Mouse (Mus musculus): ENCODE data around the gene Gnaq. TPM values are rescaled to one million over a fixed set of nuclear protein-coding genes. Genes with fewer than 3 reads are reported as not detected.

The Gnaq gene
- polyA plus RNA-seq, 1 experiment: not detected

DNA sequence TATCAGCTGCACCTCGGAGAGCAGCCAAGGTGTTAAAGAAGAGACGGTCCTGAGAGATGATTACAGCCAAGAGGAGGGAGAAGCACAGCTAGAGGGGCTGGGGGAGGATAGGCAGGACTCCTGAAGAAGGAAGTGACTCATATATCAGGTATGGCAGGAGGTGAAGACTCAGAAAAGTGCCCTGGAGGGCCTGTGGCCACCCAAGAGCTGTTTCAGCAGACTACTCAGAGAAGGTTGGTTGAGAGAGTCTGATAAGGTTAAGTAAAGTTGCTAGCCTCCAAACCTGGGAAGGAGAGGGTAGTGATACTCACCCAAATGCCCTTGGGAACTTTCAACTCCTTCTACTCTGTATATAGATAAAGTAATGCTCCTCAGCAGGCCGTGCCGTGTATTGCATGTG is 140.4 kb downstream of the Gnaq start:
- TF ChIP-seq GATA1 (IDR thresholded peaks at IDR 0.05; ENCODE audit: low read length): no peak
- TF ChIP-seq TAL1 (IDR thresholded peaks at IDR 0.05; ENCODE audit: low read length): no peak
- Histone ChIP-seq H3K4me3 (replicated peaks) (no peak overlapping the region), H3K9me3 (ENCODE audit: control insufficient read depth, low read length) (no peaks in the 10 kb centered on the region), H3K4me1 (ENCODE audit: control insufficient read depth) (no peaks in the 10 kb centered on the region), H3K27me3 (ENCODE audit: control insufficient read depth) (no peaks in the 10 kb centered on the region), H3K36me3 (ENCODE audit: control insufficient read depth) (no peaks in the 10 kb centered on the region)

DNA sequence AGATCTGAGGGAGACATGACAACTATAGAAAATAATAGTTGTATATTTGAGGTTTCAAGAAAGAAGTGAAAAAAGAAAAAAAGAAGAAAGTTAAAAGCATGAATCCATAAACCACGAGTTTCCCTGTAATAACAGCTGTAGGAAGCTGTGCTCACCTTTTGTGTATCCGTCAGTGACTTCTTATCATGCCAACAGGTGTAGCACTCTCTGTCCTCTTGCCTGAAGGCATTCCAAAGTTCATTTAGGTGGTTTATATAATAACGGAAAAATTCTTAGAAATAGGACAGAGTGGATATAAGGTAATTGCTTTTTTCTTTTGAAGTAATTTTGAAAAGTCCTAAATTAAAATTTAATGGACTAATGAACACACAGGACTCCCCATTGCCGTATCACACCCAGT is 147.6 kb downstream of the Gnaq start:
- Histone ChIP-seq H3K36me3 (ENCODE audit: control insufficient read depth) (no peaks in the 10 kb centered on the region), H3K4me3 (replicated peaks) (no peak overlapping the region), H3K9me3 (ENCODE audit: control insufficient read depth, low read length) (no peaks in the 10 kb centered on the region), H3K4me1 (ENCODE audit: control insufficient read depth) (peaks cover 12% of the 10 kb centered on the region), H3K27me3 (ENCODE audit: control insufficient read depth) (no peaks in the 10 kb centered on the region)
- TF ChIP-seq GATA1 (IDR thresholded peaks at IDR 0.05; ENCODE audit: low read length): no peak
- TF ChIP-seq TAL1 (IDR thresholded peaks at IDR 0.05; ENCODE audit: low read length): no peak

DNA sequence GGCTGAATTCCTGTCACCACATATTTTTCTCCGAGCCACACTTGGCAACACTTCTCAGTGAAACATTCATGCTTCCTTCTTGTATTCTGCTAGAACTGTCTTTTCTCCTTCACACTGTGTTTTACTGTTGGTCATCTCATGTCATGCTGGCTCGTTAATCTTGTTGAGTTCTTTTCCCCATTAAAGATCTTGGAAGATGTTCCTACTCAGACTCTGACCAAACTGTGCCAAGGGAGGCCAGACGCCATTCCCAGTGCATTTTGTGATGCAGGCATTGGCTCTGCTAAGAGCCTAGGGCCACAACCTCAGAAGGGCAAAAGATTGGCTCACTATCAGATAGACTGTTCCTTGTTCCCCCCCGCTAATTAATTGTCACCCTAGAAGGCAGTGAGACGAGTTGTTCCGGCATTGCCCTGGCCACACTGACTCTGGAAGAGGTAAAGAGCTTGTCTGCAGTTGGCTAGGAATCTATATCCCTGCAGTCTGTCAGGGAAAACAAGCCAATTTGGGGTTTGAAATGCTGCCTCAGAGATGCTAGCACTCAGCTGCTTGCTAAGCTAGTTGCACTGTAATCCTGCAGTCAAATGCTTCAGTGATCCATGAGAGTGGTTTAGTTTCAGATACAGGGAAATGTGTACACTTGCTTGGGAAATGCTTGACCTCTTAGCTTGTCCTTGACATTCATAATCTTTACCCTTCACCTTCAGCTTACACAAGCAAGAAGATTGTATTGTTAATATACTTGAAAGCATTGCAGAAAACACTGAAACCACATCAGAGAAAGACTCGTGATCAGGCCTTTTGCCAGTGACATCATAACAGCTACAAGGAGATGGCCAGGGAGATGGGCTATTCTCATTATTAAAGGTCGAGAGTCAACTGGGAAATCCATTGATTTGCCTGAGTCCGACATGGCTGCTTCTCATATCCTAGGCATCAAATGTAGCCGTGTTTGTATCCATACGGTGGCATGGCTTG is 152.7 kb downstream of the Gnaq start:
- Histone ChIP-seq H3K4me1 (ENCODE audit: control insufficient read depth) (peaks cover 27% of the 10 kb centered on the region), H3K36me3 (ENCODE audit: control insufficient read depth) (no peaks in the 10 kb centered on the region), H3K4me3 (replicated peaks) (no peak overlapping the region), H3K27me3 (ENCODE audit: control insufficient read depth) (no peaks in the 10 kb centered on the region), H3K9me3 (ENCODE audit: control insufficient read depth, low read length) (no peaks in the 10 kb centered on the region)
- TF ChIP-seq GATA1 (IDR thresholded peaks at IDR 0.05; ENCODE audit: low read length) (no peak), TAL1 (IDR thresholded peaks at IDR 0.05; ENCODE audit: low read length) (no peak)

DNA sequence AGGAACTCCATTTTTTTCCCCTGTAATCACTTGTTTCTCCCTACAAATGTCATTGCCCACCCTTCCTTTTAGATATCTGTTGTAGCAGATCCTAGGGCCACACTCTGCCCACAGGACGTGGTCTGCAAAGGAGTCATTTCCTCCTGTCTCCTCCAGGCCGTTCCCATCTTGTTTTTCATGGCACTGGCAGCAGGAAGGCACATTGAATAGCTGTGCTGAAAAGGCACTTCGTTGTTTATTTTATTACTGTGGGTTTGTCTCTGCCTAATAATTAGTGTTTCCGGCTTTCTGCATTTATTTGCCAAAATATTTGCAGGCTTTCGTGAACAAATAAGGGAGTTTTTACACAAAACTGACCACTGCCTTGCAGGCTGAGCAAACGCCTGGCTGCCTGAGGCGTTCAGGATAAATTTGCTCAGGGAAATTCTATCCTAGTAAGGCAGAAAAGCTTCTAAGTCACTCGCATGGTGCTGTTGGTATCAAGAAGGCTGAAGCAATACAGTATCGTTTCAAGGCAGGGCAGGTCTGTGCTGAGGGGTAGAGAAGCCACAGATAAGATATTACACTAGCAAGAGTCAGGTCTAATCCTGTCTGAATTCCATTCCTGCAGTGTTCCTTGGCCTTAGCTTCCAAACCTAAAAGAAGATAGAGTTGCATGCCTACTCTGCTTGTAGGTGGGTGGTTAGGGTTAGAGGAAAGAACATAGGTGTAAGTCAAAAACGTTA is 154.0 kb downstream of the Gnaq start:
- Histone ChIP-seq H3K4me1 (ENCODE audit: control insufficient read depth) (peaks cover 34% of the 10 kb centered on the region), H3K4me3 (replicated peaks) (no peak overlapping the region)

DNA sequence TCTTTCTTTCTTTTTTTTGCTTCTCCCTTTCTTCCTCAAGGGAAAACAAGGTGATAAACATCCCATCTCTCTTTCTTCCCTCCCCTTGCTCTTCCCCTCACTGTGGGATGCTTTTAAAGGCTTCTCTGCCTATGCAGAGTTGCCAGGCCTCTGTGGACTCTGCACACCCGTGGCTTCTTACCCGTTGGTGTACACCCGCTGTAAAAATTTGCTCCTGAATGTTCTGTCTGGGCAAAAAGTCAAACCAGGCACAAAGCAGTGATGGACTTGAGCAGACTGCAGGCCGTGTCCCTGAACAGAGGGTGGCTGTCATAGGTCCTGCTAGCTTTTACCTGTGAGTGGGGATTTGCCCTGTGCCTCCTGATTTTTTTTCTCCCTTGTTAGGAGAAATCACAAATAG is 154.7 kb downstream of the Gnaq start:
- Histone ChIP-seq H3K9me3 (ENCODE audit: control insufficient read depth, low read length) (no peaks in the 10 kb centered on the region), H3K27me3 (ENCODE audit: control insufficient read depth) (no peaks in the 10 kb centered on the region), H3K4me3 (replicated peaks) (no peak overlapping the region), H3K36me3 (ENCODE audit: control insufficient read depth) (no peaks in the 10 kb centered on the region), H3K4me1 (ENCODE audit: control insufficient read depth) (peaks cover 38% of the 10 kb centered on the region)
- TF ChIP-seq TAL1 (IDR thresholded peaks at IDR 0.05; ENCODE audit: low read length): no peak

More for the DNA sequence above, 154.0 kb downstream of the Gnaq start:
- no peak for TF ChIP-seq GATA1 (IDR thresholded peaks at IDR 0.05; ENCODE audit: low read length)
- no peak for TF ChIP-seq TAL1 (IDR thresholded peaks at IDR 0.05; ENCODE audit: low read length)
- H3K36me3 ChIP-seq (ENCODE audit: control insufficient read depth): no peaks in the 10 kb centered on the region
- H3K9me3 ChIP-seq (ENCODE audit: control insufficient read depth, low read length): no peaks in the 10 kb centered on the region
- no peaks in the 10 kb centered on the region for H3K27me3 ChIP-seq (ENCODE audit: control insufficient read depth)

DNA sequence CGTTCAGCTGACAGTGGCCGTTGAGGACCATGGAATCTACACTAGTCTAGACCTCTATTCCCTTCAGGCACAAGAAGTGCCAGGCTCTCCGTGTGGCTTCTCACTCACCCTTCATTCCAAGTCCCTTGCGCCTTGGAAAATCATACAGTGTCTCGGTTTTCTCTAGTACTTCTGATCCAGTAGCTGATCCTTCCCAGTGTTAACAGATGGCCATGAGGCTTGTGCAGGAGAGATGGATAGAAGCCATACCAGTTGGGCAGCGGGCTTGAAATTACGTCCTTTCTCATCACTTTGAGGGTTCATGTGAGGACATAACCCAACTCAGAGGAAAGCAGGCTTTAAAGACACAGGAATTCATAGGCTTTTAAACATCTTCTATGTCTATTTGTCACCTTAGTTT is 155.3 kb downstream of the Gnaq start:
- TF ChIP-seq TAL1 (IDR thresholded peaks at IDR 0.05; ENCODE audit: low read length): no peak
- no peak for TF ChIP-seq GATA1 (IDR thresholded peaks at IDR 0.05; ENCODE audit: low read length)
- Histone ChIP-seq H3K27me3 (ENCODE audit: control insufficient read depth) (no peaks in the 10 kb centered on the region), H3K4me1 (ENCODE audit: control insufficient read depth) (peaks cover 40% of the 10 kb centered on the region), H3K9me3 (ENCODE audit: control insufficient read depth, low read length) (no peaks in the 10 kb centered on the region), H3K36me3 (ENCODE audit: control insufficient read depth) (no peaks in the 10 kb centered on the region), H3K4me3 (replicated peaks) (no peak overlapping the region)

DNA sequence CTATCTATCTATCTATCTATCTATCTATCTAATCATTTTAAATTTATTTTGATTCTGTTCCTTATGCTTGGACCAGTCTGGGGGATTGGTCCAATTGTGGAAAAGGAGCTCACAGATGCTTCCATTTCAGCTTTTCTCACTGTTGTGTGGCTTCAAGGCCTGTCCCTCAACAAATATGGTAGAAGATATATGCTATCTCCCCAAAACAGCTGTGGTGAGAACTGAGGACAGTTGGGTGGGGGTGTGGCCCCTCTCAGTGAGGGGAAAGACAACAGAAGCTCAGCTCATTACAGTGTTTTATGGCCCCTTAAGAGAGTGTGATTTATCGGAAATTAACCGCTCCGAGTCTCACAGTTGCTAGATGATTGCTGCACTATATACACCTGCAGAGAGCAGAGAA is 158.5 kb downstream of the Gnaq start:
- Histone ChIP-seq H3K4me1 (ENCODE audit: control insufficient read depth) (peaks cover 31% of the 10 kb centered on the region), H3K36me3 (ENCODE audit: control insufficient read depth) (no peaks in the 10 kb centered on the region), H3K4me3 (replicated peaks) (no peak overlapping the region), H3K27me3 (ENCODE audit: control insufficient read depth) (no peaks in the 10 kb centered on the region), H3K9me3 (ENCODE audit: control insufficient read depth, low read length) (no peaks in the 10 kb centered on the region)
- TF ChIP-seq TAL1 (IDR thresholded peaks at IDR 0.05; ENCODE audit: low read length) (no peak), GATA1 (IDR thresholded peaks at IDR 0.05; ENCODE audit: low read length) (no peak)

DNA sequence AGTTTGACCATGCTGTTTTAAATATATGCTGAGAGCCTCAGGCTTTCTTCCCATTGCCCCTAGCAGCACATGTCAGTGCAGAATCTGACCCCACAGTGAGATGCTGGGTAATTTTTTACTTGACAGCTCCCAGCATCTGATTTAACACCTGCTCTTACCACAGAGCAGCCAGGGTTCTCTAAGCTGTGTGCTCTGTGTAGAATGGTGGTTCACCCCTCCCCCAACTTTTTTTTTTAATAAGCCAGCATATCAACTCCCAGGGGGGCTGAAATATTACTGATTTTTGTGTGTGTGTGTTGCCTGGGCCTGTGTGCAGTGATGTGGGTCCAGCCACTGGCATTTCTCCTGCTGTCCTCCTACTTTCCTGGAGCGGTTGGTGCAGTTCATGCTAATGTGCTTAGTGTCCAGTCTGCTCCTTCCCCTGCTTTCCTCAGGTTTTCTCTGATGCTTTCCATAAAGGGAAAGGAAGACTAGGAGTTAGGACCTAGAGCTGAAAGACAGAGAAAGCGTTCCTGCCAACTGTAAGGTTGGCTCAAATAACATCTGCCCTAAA is 159.5 kb downstream of the Gnaq start:
- Histone ChIP-seq H3K4me3 (replicated peaks) (no peak overlapping the region), H3K4me1 (ENCODE audit: control insufficient read depth) (peaks cover 23% of the 10 kb centered on the region), H3K36me3 (ENCODE audit: control insufficient read depth) (no peaks in the 10 kb centered on the region), H3K27me3 (ENCODE audit: control insufficient read depth) (no peaks in the 10 kb centered on the region), H3K9me3 (ENCODE audit: control insufficient read depth, low read length) (no peaks in the 10 kb centered on the region)
- TF ChIP-seq GATA1 (IDR thresholded peaks at IDR 0.05; ENCODE audit: low read length) (no peak), TAL1 (IDR thresholded peaks at IDR 0.05; ENCODE audit: low read length) (no peak)

DNA sequence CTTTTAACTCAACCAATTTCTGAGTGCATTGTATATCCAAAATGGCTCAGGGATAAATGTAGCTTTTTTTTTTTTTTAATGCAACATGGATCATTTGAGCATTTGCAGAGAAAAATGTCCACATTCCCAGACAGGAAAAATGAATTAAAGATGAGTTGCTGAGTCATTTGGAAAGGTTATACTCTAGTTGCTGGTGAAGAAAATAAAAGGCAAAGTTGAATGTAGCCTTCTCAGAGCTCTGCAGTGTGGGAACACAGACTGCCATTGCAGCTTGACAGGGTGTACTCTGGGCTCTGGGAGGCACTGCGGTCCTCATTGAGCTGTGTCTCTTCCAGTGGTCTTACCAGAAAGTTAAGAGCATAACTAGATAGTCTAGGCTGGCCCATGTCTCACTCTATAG is 160.3 kb downstream of the Gnaq start:
- no peak for TF ChIP-seq TAL1 (IDR thresholded peaks at IDR 0.05; ENCODE audit: low read length)
- TF ChIP-seq GATA1 (IDR thresholded peaks at IDR 0.05; ENCODE audit: low read length): no peak
- Histone ChIP-seq H3K9me3 (ENCODE audit: control insufficient read depth, low read length) (no peaks in the 10 kb centered on the region), H3K4me3 (replicated peaks) (no peak overlapping the region), H3K27me3 (ENCODE audit: control insufficient read depth) (no peaks in the 10 kb centered on the region), H3K36me3 (ENCODE audit: control insufficient read depth) (no peaks in the 10 kb centered on the region), H3K4me1 (ENCODE audit: control insufficient read depth) (peaks cover 16% of the 10 kb centered on the region)

Measured in erythroblast, embryonic 14.5 days (primary cell).